Mouse (Mus musculus): Measurements from ENCODE around the gene Gm19426. TPM values are rescaled to one million over a fixed set of nuclear protein-coding genes. Genes with fewer than 3 reads are reported as not detected.

Gene Gm19426
- polyA plus RNA-seq, 1 experiment from 2014 or later: 5.6 TPM

DNA sequence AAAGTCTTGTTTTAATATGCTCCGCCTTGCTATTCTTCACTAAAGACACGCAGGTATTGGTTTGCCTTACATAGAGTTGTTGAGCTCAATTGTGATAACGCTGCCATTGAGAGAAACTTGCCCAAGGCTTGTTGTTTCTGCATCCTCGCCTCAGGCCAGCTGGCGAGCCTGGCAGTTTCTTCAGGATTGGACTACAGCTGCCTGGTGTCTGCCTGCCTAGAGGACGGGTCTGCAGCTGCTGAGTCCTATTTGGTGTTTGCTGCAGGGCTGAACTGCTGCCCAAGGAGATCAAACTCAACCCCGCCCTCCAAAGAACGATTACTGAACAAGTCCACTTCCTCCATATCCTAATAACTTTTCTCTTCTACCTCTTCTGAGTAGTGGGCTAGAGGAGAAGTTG is 17.3 kb upstream of the Gm19426 start:
- H3K9ac ChIP-seq (replicated peaks; ENCODE audit: low read depth): no peak overlapping the region
- no peaks in the 10 kb centered on the region for H3K36me3 ChIP-seq (ENCODE audit: insufficient read depth, low read length)
- H3K4me3 ChIP-seq (ENCODE audit: low read depth, low read length): no peak overlapping the region
- ATAC-seq: no peak
- WGBS: 63% methylated on average over 8 of the region's 8 CpGs
- H3K4me1 ChIP-seq (ENCODE audit: insufficient read depth, low read depth, low read length): no peaks in the 10 kb centered on the region
- H3K9me3 ChIP-seq (ENCODE audit: low read length): no peaks in the 10 kb centered on the region
- H3K27ac ChIP-seq (ENCODE audit: low read length): no peak overlapping the region
- no peaks in the 10 kb centered on the region for H3K27me3 ChIP-seq (replicated peaks; ENCODE audit: insufficient read depth, low read length)
- no peak for TF ChIP-seq CTCF (IDR thresholded peaks at IDR 0.05)
- H3K4me2 ChIP-seq (replicated peaks; ENCODE audit: low read depth, low read length): no peak overlapping the region
- no peak for DNase-seq (ENCODE audit: low spot score)

DNA sequence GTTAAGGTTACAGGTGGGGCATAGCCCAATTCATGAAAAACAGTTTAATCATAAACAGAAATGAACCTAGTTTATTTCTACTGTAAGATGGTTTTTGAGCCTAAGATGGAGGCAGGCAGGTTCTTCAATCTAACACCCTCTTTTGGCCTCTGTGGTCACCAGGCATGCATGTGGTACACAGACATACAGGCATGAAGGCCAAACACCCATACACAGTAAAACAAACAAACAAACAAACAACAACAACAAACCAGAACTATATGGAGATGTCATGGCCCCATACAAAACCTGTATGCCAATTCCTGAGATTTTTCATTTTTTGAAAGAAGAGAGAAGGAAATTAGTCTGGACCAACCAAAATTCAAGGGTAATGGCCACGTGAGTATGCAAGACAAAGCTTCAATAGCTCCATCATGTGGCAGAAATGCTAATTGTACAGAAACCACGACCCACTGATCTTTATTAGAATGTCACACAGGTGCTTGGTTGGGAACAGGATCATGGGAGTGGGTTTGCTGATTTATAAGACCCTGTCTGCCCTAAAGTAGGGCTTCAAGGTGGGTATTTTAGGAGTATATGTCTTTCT is 15.2 kb upstream of the Gm19426 start:
- WGBS: 0% methylated on average over 2 of the region's 2 CpGs
- Histone ChIP-seq H3K27ac (ENCODE audit: low read length) (no peak overlapping the region), H3K27me3 (replicated peaks; ENCODE audit: insufficient read depth, low read length) (no peaks in the 10 kb centered on the region), H3K4me1 (ENCODE audit: insufficient read depth, low read depth, low read length) (no peaks in the 10 kb centered on the region), H3K9me3 (ENCODE audit: low read length) (no peaks in the 10 kb centered on the region), H3K4me2 (replicated peaks; ENCODE audit: low read depth, low read length) (no peak overlapping the region), H3K36me3 (ENCODE audit: insufficient read depth, low read length) (no peaks in the 10 kb centered on the region), H3K4me3 (ENCODE audit: low read depth, low read length) (no peak overlapping the region), H3K9ac (replicated peaks; ENCODE audit: low read depth) (no peak overlapping the region)
- TF ChIP-seq EP300 (IDR thresholded peaks at IDR 0.05): no peak
- TF ChIP-seq CTCF (IDR thresholded peaks at IDR 0.05): peak; percentile 87
- DNase-seq (ENCODE audit: low spot score) (peak; percentile 73), ATAC-seq (peak; percentile 57)

DNA sequence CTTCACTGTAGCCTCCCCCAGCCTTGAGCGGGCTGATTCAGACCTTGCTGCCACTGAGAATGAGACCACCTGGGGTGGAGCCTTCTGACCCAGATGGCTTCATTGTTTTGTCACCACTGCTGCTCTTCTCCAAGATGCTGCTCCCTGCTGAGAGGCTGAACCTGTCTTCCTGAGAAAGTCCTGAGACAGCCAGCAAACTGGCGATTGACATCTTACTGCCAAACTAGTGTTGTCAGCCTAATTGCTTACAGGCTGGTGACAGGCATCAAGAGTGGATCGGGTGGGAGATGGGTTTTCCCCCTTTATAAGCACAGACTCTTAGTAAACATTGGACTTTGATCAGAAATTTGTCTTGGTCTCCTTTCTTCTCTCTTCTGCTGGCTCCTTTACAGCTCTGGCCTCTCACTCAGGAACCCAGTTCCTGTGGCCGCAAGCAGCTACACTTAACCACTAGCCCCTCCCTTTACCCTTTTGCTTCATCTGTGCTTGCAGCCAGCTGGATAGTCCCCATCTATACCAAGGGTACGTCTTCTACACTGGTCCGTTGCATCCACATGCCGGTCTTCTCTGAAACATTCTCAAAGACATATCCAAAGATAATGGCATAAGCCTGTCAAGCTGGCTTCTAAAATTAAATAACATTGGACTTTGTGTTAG is 13.7 kb upstream of the Gm19426 start:
- no peak for ATAC-seq
- no peak overlapping the region for H3K27ac ChIP-seq (ENCODE audit: low read length)

DNA sequence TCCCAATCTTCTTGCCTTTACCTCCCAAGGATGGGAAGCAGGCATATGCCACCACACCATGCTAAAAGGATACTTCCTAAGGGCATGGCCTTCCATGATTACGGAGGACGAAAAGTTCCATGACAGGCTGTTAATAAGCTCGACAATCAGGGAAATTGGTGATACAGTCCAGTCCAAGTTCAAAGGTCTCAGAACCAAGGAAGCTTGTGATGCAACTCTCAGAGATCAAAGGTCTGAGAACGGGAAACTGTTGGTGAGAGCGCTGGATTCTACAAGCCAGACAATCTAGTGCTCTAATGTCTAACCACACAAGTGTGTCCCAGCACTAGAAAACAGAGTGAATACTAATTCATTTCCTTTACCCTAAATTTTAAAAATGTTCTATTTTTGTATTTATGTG is 12.8 kb upstream of the Gm19426 start:
- no peaks in the 10 kb centered on the region for H3K9me3 ChIP-seq (ENCODE audit: low read length)
- H3K4me3 ChIP-seq (ENCODE audit: low read depth, low read length): no peak overlapping the region
- no peak overlapping the region for H3K9ac ChIP-seq (replicated peaks; ENCODE audit: low read depth)
- TF ChIP-seq CTCF (IDR thresholded peaks at IDR 0.05) (no peak), EP300 (IDR thresholded peaks at IDR 0.05) (no peak)
- H3K27ac ChIP-seq (ENCODE audit: low read length): no peak overlapping the region
- WGBS: 61% methylated on average over 5 of the region's 5 CpGs
- no peaks in the 10 kb centered on the region for H3K27me3 ChIP-seq (replicated peaks; ENCODE audit: insufficient read depth, low read length)
- ATAC-seq (no peak), DNase-seq (ENCODE audit: low spot score) (no peak)
- H3K36me3 ChIP-seq (ENCODE audit: insufficient read depth, low read length): no peaks in the 10 kb centered on the region
- no peak overlapping the region for H3K4me2 ChIP-seq (replicated peaks; ENCODE audit: low read depth, low read length)
- no peaks in the 10 kb centered on the region for H3K4me1 ChIP-seq (ENCODE audit: insufficient read depth, low read depth, low read length)

More for the DNA sequence above, 13.7 kb upstream of the Gm19426 start:
- Histone ChIP-seq H3K9me3 (ENCODE audit: low read length) (no peaks in the 10 kb centered on the region), H3K36me3 (ENCODE audit: insufficient read depth, low read length) (no peaks in the 10 kb centered on the region), H3K4me3 (ENCODE audit: low read depth, low read length) (no peak overlapping the region), H3K4me2 (replicated peaks; ENCODE audit: low read depth, low read length) (no peak overlapping the region), H3K9ac (replicated peaks; ENCODE audit: low read depth) (no peak overlapping the region), H3K4me1 (ENCODE audit: insufficient read depth, low read depth, low read length) (no peaks in the 10 kb centered on the region), H3K27me3 (replicated peaks; ENCODE audit: insufficient read depth, low read length) (no peaks in the 10 kb centered on the region)
- no peak for TF ChIP-seq CTCF (IDR thresholded peaks at IDR 0.05)
- TF ChIP-seq EP300 (IDR thresholded peaks at IDR 0.05): no peak
- WGBS: 58% methylated on average over 7 of the region's 7 CpGs
- DNase-seq (ENCODE audit: low spot score): no peak

DNA sequence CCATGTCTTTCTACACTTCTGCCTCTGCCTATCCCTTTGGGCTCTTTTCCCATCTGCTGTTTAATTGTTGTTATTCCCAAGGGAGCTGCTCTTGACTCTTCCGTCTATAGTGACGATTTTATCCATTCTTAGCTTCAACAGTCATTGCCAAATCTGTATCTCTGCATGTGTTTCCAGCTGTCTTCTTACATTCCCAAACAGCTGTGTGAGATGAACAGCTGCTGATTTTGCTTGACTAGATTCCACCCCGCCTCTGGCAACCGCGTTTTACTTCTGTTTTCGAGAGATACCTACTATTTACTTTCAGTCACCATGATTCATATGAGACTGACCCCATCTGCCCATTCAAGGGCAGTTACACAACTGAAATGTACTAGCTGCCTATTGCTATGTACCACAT is 6.7 kb upstream of the Gm19426 start:
- DNase-seq (ENCODE audit: low spot score) (peak; percentile 93), ATAC-seq (peak; percentile 94)
- Histone ChIP-seq H3K9ac (replicated peaks; ENCODE audit: low read depth) (no peak overlapping the region), H3K4me1 (ENCODE audit: insufficient read depth, low read depth, low read length) (no peaks in the 10 kb centered on the region), H3K9me3 (ENCODE audit: low read length) (no peaks in the 10 kb centered on the region), H3K4me3 (ENCODE audit: low read depth, low read length) (no peak overlapping the region), H3K27ac (ENCODE audit: low read length) (peak overlapping the region; percentile 23; the same call in 1 of the 2 replicates), H3K36me3 (ENCODE audit: insufficient read depth, low read length) (no peaks in the 10 kb centered on the region), H3K4me2 (replicated peaks; ENCODE audit: low read depth, low read length) (no peak overlapping the region), H3K27me3 (replicated peaks; ENCODE audit: insufficient read depth, low read length) (no peaks in the 10 kb centered on the region)
- WGBS: 46% methylated on average over 6 of the region's 6 CpGs
- peak; percentile 86 for TF ChIP-seq EP300 (IDR thresholded peaks at IDR 0.05)
- no peak for TF ChIP-seq CTCF (IDR thresholded peaks at IDR 0.05)

DNA sequence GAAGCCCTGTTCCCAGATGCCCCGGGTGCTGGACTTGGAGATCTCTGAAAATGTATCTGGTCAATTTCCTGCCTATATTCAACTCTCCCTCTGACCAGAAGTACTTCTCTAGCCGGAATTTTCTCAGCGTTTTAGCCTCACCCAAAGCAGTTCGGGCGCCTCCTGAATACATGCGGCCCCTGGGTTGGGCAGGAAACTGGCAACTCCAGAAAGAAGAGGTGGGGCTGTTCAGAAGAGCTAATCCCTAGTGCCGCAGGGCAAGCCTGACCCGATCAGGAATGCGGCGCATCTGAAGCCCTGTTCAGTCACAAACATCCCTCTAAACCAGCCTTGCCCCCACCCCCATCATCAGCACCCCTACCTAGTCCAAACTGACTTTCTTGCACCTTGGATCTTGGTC is 671 bp upstream of the Gm19426 start:
- Histone ChIP-seq H3K9me3 (ENCODE audit: low read length) (no peaks in the 10 kb centered on the region), H3K4me2 (replicated peaks; ENCODE audit: low read depth, low read length) (peak overlapping the region; percentile 91), H3K36me3 (ENCODE audit: insufficient read depth, low read length) (no peaks in the 10 kb centered on the region), H3K4me1 (ENCODE audit: insufficient read depth, low read depth, low read length) (peaks cover 18% of the 10 kb centered on the region), H3K9ac (replicated peaks; ENCODE audit: low read depth) (peak overlapping the region; percentile 13), H3K4me3 (ENCODE audit: low read depth, low read length) (peak overlapping the region; percentile 84), H3K27me3 (replicated peaks; ENCODE audit: insufficient read depth, low read length) (no peaks in the 10 kb centered on the region), H3K27ac (ENCODE audit: low read length) (peak overlapping the region; percentile 91)
- ATAC-seq (peak; percentile 39), DNase-seq (ENCODE audit: low spot score) (peak; percentile 49)
- WGBS: 2% methylated on average over 10 of the region's 10 CpGs
- TF ChIP-seq CTCF (IDR thresholded peaks at IDR 0.05) (no peak), EP300 (IDR thresholded peaks at IDR 0.05) (no peak)

All from lung, postnatal 0 days (tissue).